Comparison of ENCODE assay signal across 8 mouse cellular contexts in genomic region chr2:48813371-48814222, GRCm38 (mm10). TPM values are rescaled to one million over a fixed set of nuclear protein-coding genes. Genes with fewer than 3 reads are reported as not detected.
DNase-seq lines count a peak whose midpoint lies in the region; ATAC-seq lines count a peak whose summit lies in the region.

Gene Acvr2a (plus strand): TSS chr2:48814109.

- peak within 1 kb of the TSS; percentile 95 for H3K9ac ChIP-seq in hindbrain, embryonic 13.5 days

- H3K27ac ChIP-seq in hindbrain, embryonic 13.5 days, result peak within 1 kb of the TSS; percentile 99

- WGBS in hindbrain, embryonic 13.5 days, result under 1% methylated on average over 96 of the region's 105 CpGs

- H3K9me3 ChIP-seq in hindbrain, embryonic 13.5 days, result no peaks in the 10 kb centered on the region

- peak; percentile 95 for DNase-seq in NIH3T3 (ENCODE audit: low read depth)
- peak; percentile 97 for DNase-seq in cerebellum, postnatal 10 days
- DNase-seq in frontal cortex, postnatal 14 days (ENCODE audit: low spot score in 2 of 2), result peak; percentile 81 to 86
- peak; percentile 81 to 91 for DNase-seq in layer of hippocampus, postnatal 25 days (ENCODE audit: extremely low spot score in 1 of 2, low spot score in 1 of 2)
- DNase-seq in lung, postnatal 14 days, result peak; percentile 94
- DNase-seq in ovary, postnatal 36 days (ENCODE audit: low spot score), result peak; percentile 94
- peak; percentile 87 for DNase-seq in thymus, postnatal 14 days

- H3K4me1 ChIP-seq in hindbrain, embryonic 13.5 days (replicated peaks), result peaks cover 23% of the 10 kb centered on the region

- H3K27me3 ChIP-seq in hindbrain, embryonic 13.5 days, result no peaks in the 10 kb centered on the region

- peak within 1 kb of the TSS; percentile 73 for H3K4me2 ChIP-seq in hindbrain, embryonic 13.5 days

- peak; percentile 93 for ATAC-seq in hindbrain, embryonic 13.5 days (ENCODE audit: low FRiP score)

- H3K4me3 ChIP-seq in hindbrain, embryonic 13.5 days, result peak within 1 kb of the TSS; percentile 89

- H3K36me3 ChIP-seq in hindbrain, embryonic 13.5 days, result no peaks in the 10 kb centered on the region

RNA-seq across cellular contexts. Expression of gene Acvr2a, which starts in this region (rescaled TPM):
- 47.5 and 50.3 TPM in 2 replicates for polyA plus RNA-seq in hindbrain, embryonic 13.5 days (2015; fragmentation: Nextera tagmentation; extraction: Ambion mirVana)
- 10 to 100 TPM; 40.1 to 44.6 TPM for total RNA-seq in layer of hippocampus, postnatal 25 days (2021)

Comparison
In these comparisons a context has a peak if more than half of its experiments do, and no peak if none do; other contexts are left out.
1. Peak in every context shown above with its lines: DNase-seq, ATAC-seq, H3K4me3 ChIP-seq and H3K27ac ChIP-seq.